Mouse (Mus musculus): Measurements from ENCODE around the gene Fhl2. TPM values are rescaled to one million over a fixed set of nuclear protein-coding genes. Genes with fewer than 3 reads are reported as not detected.

The Fhl2 gene
- polyA plus RNA-seq (2014; fragmentation: Nextera tagmentation; extraction: Ambion mirVana) = 181 and 186 TPM in 2 replicates

- ATAC-seq (replicated peaks; ENCODE audit: insufficient number of reproducible peaks, low FRiP score, low TSS enrichment) = 0 out of 2 replicates have a peak, but pooled peaks have one; percentile 46
- no peaks in the 10 kb centered on the region for H3K9me3 ChIP-seq (replicated peaks; ENCODE audit: control insufficient read depth, low read length)
- peak within 1 kb of the TSS; percentile 57 for H3K27ac ChIP-seq (ENCODE audit: low read depth, low read length)
- H3K4me3 ChIP-seq (ENCODE audit: low read depth, low read length) = peak within 1 kb of the TSS; percentile 16
- H3K27me3 ChIP-seq (ENCODE audit: control insufficient read depth, insufficient read depth, low read length) = no peaks in the 10 kb centered on the region
- H3K4me1 ChIP-seq (ENCODE audit: control insufficient read depth, insufficient read depth, low read length) = peaks cover 14% of the 10 kb centered on the region
- H3K36me3 ChIP-seq (ENCODE audit: control insufficient read depth, insufficient read depth, low read length) = no peaks in the 10 kb centered on the region
- WGBS (ENCODE audit: insufficient replicate concordance) = 46% methylated on average over 5 of the region's 5 CpGs
- H3K4me2 ChIP-seq = peak within 1 kb of the TSS; percentile 39
- peak within 1 kb of the TSS; percentile 10; the same call in 1 of the 2 replicates for H3K9ac ChIP-seq (ENCODE audit: low read depth, low read length)
Observed at GRCm38 (mm10) chr1:43196661-43197241, at the start of gene Fhl2. Gene Fhl2, minus strand, starts transcription at chr1:43196984.

GRCm38 (mm10) chr1:43245014-43245413, 48.2 kb upstream of the Fhl2 start:
- peaks cover 22% of the 10 kb centered on the region for H3K4me1 ChIP-seq (ENCODE audit: control insufficient read depth, insufficient read depth, low read length)
- H3K9me3 ChIP-seq (replicated peaks; ENCODE audit: control insufficient read depth, low read length) = no peaks in the 10 kb centered on the region
- no peak for ATAC-seq (replicated peaks; ENCODE audit: insufficient number of reproducible peaks, low FRiP score, low TSS enrichment)
- no peak overlapping the region for H3K27ac ChIP-seq (ENCODE audit: low read depth, low read length)
- no peak overlapping the region for H3K4me3 ChIP-seq (ENCODE audit: low read depth, low read length)
- no peak overlapping the region for H3K9ac ChIP-seq (ENCODE audit: low read depth, low read length)
- no peaks in the 10 kb centered on the region for H3K27me3 ChIP-seq (ENCODE audit: control insufficient read depth, insufficient read depth, low read length)
- H3K36me3 ChIP-seq (ENCODE audit: control insufficient read depth, insufficient read depth, low read length) = no peaks in the 10 kb centered on the region
- H3K4me2 ChIP-seq = no peak overlapping the region
- 65% methylated on average over 2 of the region's 2 CpGs for WGBS (ENCODE audit: insufficient replicate concordance)

- Histone ChIP-seq H3K4me3 (ENCODE audit: low read depth, low read length) (no peak overlapping the region), H3K4me2 (no peak overlapping the region), H3K36me3 (ENCODE audit: control insufficient read depth, insufficient read depth, low read length) (no peaks in the 10 kb centered on the region), H3K4me1 (ENCODE audit: control insufficient read depth, insufficient read depth, low read length) (peaks cover 20% of the 10 kb centered on the region; the same call in 1 of the 2 replicates), H3K27me3 (ENCODE audit: control insufficient read depth, insufficient read depth, low read length) (no peaks in the 10 kb centered on the region), H3K9me3 (replicated peaks; ENCODE audit: control insufficient read depth, low read length) (no peaks in the 10 kb centered on the region), H3K9ac (ENCODE audit: low read depth, low read length) (no peak overlapping the region), H3K27ac (ENCODE audit: low read depth, low read length) (no peak overlapping the region)
- no peak for ATAC-seq (replicated peaks; ENCODE audit: insufficient number of reproducible peaks, low FRiP score, low TSS enrichment)
- WGBS (ENCODE audit: insufficient replicate concordance) = 66% methylated on average over 2 of the region's 2 CpGs
Observed at GRCm38 (mm10) chr1:43241208-43241607, 44.4 kb upstream of the Fhl2 start.

GRCm38 (mm10) chr1:43239796-43240313, 43.1 kb upstream of the Fhl2 start:
- Histone ChIP-seq H3K27ac (ENCODE audit: low read depth, low read length) (no peak overlapping the region), H3K9ac (ENCODE audit: low read depth, low read length) (no peak overlapping the region), H3K4me1 (ENCODE audit: control insufficient read depth, insufficient read depth, low read length) (peaks cover 24% of the 10 kb centered on the region; the same call in 1 of the 2 replicates), H3K36me3 (ENCODE audit: control insufficient read depth, insufficient read depth, low read length) (no peaks in the 10 kb centered on the region), H3K9me3 (replicated peaks; ENCODE audit: control insufficient read depth, low read length) (no peaks in the 10 kb centered on the region), H3K4me3 (ENCODE audit: low read depth, low read length) (no peak overlapping the region), H3K27me3 (ENCODE audit: control insufficient read depth, insufficient read depth, low read length) (no peaks in the 10 kb centered on the region), H3K4me2 (no peak overlapping the region)
- WGBS (ENCODE audit: insufficient replicate concordance) = 64% methylated on average over 2 of the region's 2 CpGs
- ATAC-seq (replicated peaks; ENCODE audit: insufficient number of reproducible peaks, low FRiP score, low TSS enrichment) = peak; percentile 75

GRCm38 (mm10) chr1:43238471-43238870, 41.7 kb upstream of the Fhl2 start:
- WGBS (ENCODE audit: insufficient replicate concordance) = 55% methylated on average over 2 of the region's 2 CpGs
- ATAC-seq (replicated peaks; ENCODE audit: insufficient number of reproducible peaks, low FRiP score, low TSS enrichment) = no peak
- H3K27me3 ChIP-seq (ENCODE audit: control insufficient read depth, insufficient read depth, low read length) = no peaks in the 10 kb centered on the region
- H3K4me3 ChIP-seq (ENCODE audit: low read depth, low read length) = no peak overlapping the region
- no peaks in the 10 kb centered on the region for H3K36me3 ChIP-seq (ENCODE audit: control insufficient read depth, insufficient read depth, low read length)
- peaks cover 24% of the 10 kb centered on the region; the same call in 1 of the 2 replicates for H3K4me1 ChIP-seq (ENCODE audit: control insufficient read depth, insufficient read depth, low read length)
- no peaks in the 10 kb centered on the region for H3K9me3 ChIP-seq (replicated peaks; ENCODE audit: control insufficient read depth, low read length)
- H3K27ac ChIP-seq (ENCODE audit: low read depth, low read length) = no peak overlapping the region
- H3K9ac ChIP-seq (ENCODE audit: low read depth, low read length) = no peak overlapping the region
- H3K4me2 ChIP-seq = no peak overlapping the region

GRCm38 (mm10) chr1:43237360-43238235, 40.8 kb upstream of the Fhl2 start:
- no peaks in the 10 kb centered on the region for H3K9me3 ChIP-seq (replicated peaks; ENCODE audit: control insufficient read depth, low read length)
- no peaks in the 10 kb centered on the region for H3K27me3 ChIP-seq (ENCODE audit: control insufficient read depth, insufficient read depth, low read length)
- WGBS (ENCODE audit: insufficient replicate concordance) = 72% methylated on average over 3 of the region's 3 CpGs
- no peak overlapping the region for H3K4me2 ChIP-seq
- H3K9ac ChIP-seq (ENCODE audit: low read depth, low read length) = no peak overlapping the region
- no peaks in the 10 kb centered on the region for H3K36me3 ChIP-seq (ENCODE audit: control insufficient read depth, insufficient read depth, low read length)
- H3K4me1 ChIP-seq (ENCODE audit: control insufficient read depth, insufficient read depth, low read length) = peaks cover 24% of the 10 kb centered on the region; the same call in 1 of the 2 replicates
- ATAC-seq (replicated peaks; ENCODE audit: insufficient number of reproducible peaks, low FRiP score, low TSS enrichment) = no peak
- H3K4me3 ChIP-seq (ENCODE audit: low read depth, low read length) = no peak overlapping the region
- H3K27ac ChIP-seq (ENCODE audit: low read depth, low read length) = no peak overlapping the region

GRCm38 (mm10) chr1:43225531-43226151, 28.9 kb upstream of the Fhl2 start:
- 0 out of 2 replicates have a peak overlapping the region, but pooled peaks have one; percentile 29 for H3K27ac ChIP-seq (ENCODE audit: low read depth, low read length)

GRCm38 (mm10) chr1:43224943-43225342, 28.2 kb upstream of the Fhl2 start:
- Histone ChIP-seq H3K9me3 (replicated peaks; ENCODE audit: control insufficient read depth, low read length) (no peaks in the 10 kb centered on the region), H3K4me2 (no peak overlapping the region), H3K4me3 (ENCODE audit: low read depth, low read length) (no peak overlapping the region), H3K4me1 (ENCODE audit: control insufficient read depth, insufficient read depth, low read length) (no peaks in the 10 kb centered on the region), H3K27me3 (ENCODE audit: control insufficient read depth, insufficient read depth, low read length) (no peaks in the 10 kb centered on the region), H3K36me3 (ENCODE audit: control insufficient read depth, insufficient read depth, low read length) (no peaks in the 10 kb centered on the region), H3K27ac (ENCODE audit: low read depth, low read length) (no peak overlapping the region), H3K9ac (ENCODE audit: low read depth, low read length) (no peak overlapping the region)
- 68% methylated on average over 4 of the region's 4 CpGs for WGBS (ENCODE audit: insufficient replicate concordance)
- no peak for ATAC-seq (replicated peaks; ENCODE audit: insufficient number of reproducible peaks, low FRiP score, low TSS enrichment)

More at GRCm38 (mm10) chr1:43225531-43226151, 28.9 kb upstream of the Fhl2 start:
- Histone ChIP-seq H3K4me2 (no peak overlapping the region), H3K9ac (ENCODE audit: low read depth, low read length) (no peak overlapping the region), H3K36me3 (ENCODE audit: control insufficient read depth, insufficient read depth, low read length) (no peaks in the 10 kb centered on the region), H3K4me3 (ENCODE audit: low read depth, low read length) (no peak overlapping the region), H3K27me3 (ENCODE audit: control insufficient read depth, insufficient read depth, low read length) (no peaks in the 10 kb centered on the region), H3K4me1 (ENCODE audit: control insufficient read depth, insufficient read depth, low read length) (no peaks in the 10 kb centered on the region), H3K9me3 (replicated peaks; ENCODE audit: control insufficient read depth, low read length) (no peaks in the 10 kb centered on the region)
- no peak for ATAC-seq (replicated peaks; ENCODE audit: insufficient number of reproducible peaks, low FRiP score, low TSS enrichment)
- 68% methylated on average over 8 of the region's 8 CpGs for WGBS (ENCODE audit: insufficient replicate concordance)

All from heart, embryonic 11.5 days (tissue).